Mouse (Mus musculus): ENCODE results near the gene Shank2. TPM values are rescaled to one million over a fixed set of nuclear protein-coding genes. Genes with fewer than 3 reads are reported as not detected.

The Shank2 gene
- polyA plus RNA-seq, 1 experiment from 2014 or later = 0.31 TPM

DNA sequence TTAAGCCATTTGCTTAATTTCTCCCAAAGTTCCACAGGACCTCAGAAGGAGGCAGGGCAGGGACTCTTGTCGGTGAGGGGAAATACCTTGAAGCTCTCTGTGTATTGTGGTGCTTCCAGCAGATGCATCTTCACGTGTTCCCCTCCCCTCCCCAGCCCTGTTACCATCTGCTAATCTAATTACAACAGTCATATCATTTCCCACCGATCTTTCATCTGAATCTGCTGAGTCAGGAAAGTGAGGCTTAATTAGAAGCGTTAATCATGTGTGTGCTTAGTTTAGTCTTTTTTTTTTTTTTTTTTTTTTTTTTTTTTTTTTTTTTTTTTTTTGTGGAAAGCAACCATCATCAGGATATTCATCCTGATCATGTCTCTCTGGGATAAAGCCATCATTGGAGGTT lies 256.6 kb downstream of the Shank2 start:
- H3K4me3 ChIP-seq = no peak overlapping the region
- H3K27ac ChIP-seq = no peak overlapping the region
- WGBS (ENCODE audit: insufficient replicate concordance) = 50% methylated on average over 4 of the region's 4 CpGs

DNA sequence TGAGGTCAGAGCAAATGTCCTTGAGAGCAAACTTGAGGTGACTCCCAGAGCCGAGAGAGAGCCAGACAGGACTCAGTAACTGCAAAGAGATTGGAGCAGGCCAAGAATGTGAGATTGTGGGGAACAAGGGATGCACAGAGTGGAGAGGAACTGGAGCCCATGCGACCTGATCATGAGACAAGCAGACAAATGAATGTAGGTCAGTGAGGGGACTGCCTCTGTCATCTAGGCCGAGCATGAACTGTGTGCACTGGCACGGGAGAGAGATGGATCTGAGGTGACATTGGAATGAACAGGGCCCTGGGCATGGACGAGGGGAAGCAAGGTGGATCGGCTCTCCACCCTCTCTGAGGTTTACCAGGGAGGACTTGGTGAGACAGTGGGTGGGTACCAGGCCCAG lies 260.9 kb downstream of the Shank2 start:
- no peaks in the 10 kb centered on the region for H3K36me3 ChIP-seq
- no peak overlapping the region for H3K9ac ChIP-seq
- no peak overlapping the region for H3K4me3 ChIP-seq
- no peaks in the 10 kb centered on the region for H3K27me3 ChIP-seq (replicated peaks)
- H3K4me1 ChIP-seq = no peaks in the 10 kb centered on the region
- no peak overlapping the region for H3K27ac ChIP-seq
- no peak overlapping the region for H3K4me2 ChIP-seq
- ATAC-seq = no peak
- WGBS (ENCODE audit: insufficient replicate concordance) = 58% methylated on average over 6 of the region's 6 CpGs
- H3K9me3 ChIP-seq (replicated peaks) = no peaks in the 10 kb centered on the region

More for the DNA sequence above, 256.6 kb downstream of the Shank2 start:
- ATAC-seq = no peak
- no peaks in the 10 kb centered on the region for H3K27me3 ChIP-seq (replicated peaks)
- H3K9me3 ChIP-seq (replicated peaks) = no peaks in the 10 kb centered on the region
- H3K4me2 ChIP-seq = no peak overlapping the region
- H3K4me1 ChIP-seq = no peaks in the 10 kb centered on the region
- no peak overlapping the region for H3K9ac ChIP-seq
- H3K36me3 ChIP-seq = no peaks in the 10 kb centered on the region

GRCm38 (mm10) chr7:144266745-144267144 lies 265.0 kb downstream of the Shank2 start:
- ATAC-seq = no peak
- H3K27ac ChIP-seq = no peak overlapping the region

GRCm38 (mm10) chr7:144268329-144268728 lies 266.6 kb downstream of the Shank2 start:
- H3K9ac ChIP-seq = no peak overlapping the region
- H3K4me3 ChIP-seq = no peak overlapping the region
- H3K36me3 ChIP-seq = no peaks in the 10 kb centered on the region
- ATAC-seq = no peak
- H3K4me2 ChIP-seq = no peak overlapping the region
- no peak overlapping the region for H3K27ac ChIP-seq
- no peaks in the 10 kb centered on the region for H3K27me3 ChIP-seq (replicated peaks)
- no peaks in the 10 kb centered on the region for H3K4me1 ChIP-seq
- no peaks in the 10 kb centered on the region for H3K9me3 ChIP-seq (replicated peaks)
- WGBS (ENCODE audit: insufficient replicate concordance) = 55% methylated on average over 7 of the region's 7 CpGs

More at GRCm38 (mm10) chr7:144266745-144267144, 265.0 kb downstream of the Shank2 start:
- Histone ChIP-seq H3K9ac (no peak overlapping the region), H3K4me3 (no peak overlapping the region), H3K9me3 (replicated peaks) (no peaks in the 10 kb centered on the region), H3K27me3 (replicated peaks) (no peaks in the 10 kb centered on the region), H3K4me1 (no peaks in the 10 kb centered on the region), H3K4me2 (no peak overlapping the region), H3K36me3 (no peaks in the 10 kb centered on the region)
- 60% methylated on average over 7 of the region's 7 CpGs for WGBS (ENCODE audit: insufficient replicate concordance)

DNA sequence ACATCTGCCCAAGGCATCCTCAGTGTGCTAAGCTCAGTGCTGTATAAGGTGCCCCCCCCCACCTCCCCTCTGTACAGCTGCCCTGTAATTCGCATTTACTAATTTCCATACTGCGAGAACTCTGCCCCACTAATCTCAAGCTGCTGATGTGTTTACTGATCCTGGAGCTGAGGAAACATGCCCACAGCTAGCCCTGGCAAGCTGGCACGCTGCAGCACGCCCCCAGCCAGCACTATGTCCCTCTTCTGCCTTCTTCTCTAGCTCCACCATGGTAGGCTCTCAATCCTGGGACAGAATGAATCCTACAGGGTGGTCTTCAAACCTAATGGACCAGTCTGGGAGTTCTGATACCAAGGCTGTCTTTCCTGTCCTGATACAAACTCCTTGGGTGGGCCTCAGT lies 267.1 kb downstream of the Shank2 start:
- Histone ChIP-seq H3K4me3 (no peak overlapping the region), H3K27me3 (replicated peaks) (no peaks in the 10 kb centered on the region), H3K9ac (no peak overlapping the region), H3K9me3 (replicated peaks) (no peaks in the 10 kb centered on the region), H3K36me3 (no peaks in the 10 kb centered on the region), H3K4me2 (no peak overlapping the region), H3K4me1 (no peaks in the 10 kb centered on the region), H3K27ac (no peak overlapping the region)
- ATAC-seq = no peak
- WGBS (ENCODE audit: insufficient replicate concordance) = 64% methylated on average over 4 of the region's 4 CpGs

GRCm38 (mm10) chr7:144271074-144271473 lies 269.3 kb downstream of the Shank2 start:
- Histone ChIP-seq H3K9ac (no peak overlapping the region), H3K4me2 (no peak overlapping the region), H3K36me3 (no peaks in the 10 kb centered on the region), H3K27ac (no peak overlapping the region), H3K27me3 (replicated peaks) (no peaks in the 10 kb centered on the region), H3K4me3 (no peak overlapping the region), H3K9me3 (replicated peaks) (no peaks in the 10 kb centered on the region), H3K4me1 (no peaks in the 10 kb centered on the region)
- 60% methylated on average over 2 of the region's 2 CpGs for WGBS (ENCODE audit: insufficient replicate concordance)
- ATAC-seq = no peak

GRCm38 (mm10) chr7:144278703-144279102 lies 277.0 kb downstream of the Shank2 start:
- Histone ChIP-seq H3K36me3 (no peaks in the 10 kb centered on the region), H3K4me3 (no peak overlapping the region), H3K4me1 (no peaks in the 10 kb centered on the region), H3K4me2 (no peak overlapping the region), H3K27ac (no peak overlapping the region), H3K27me3 (replicated peaks) (peaks cover 24% of the 10 kb centered on the region), H3K9ac (no peak overlapping the region), H3K9me3 (replicated peaks) (no peaks in the 10 kb centered on the region)
- no peak for ATAC-seq
- WGBS (ENCODE audit: insufficient replicate concordance) = 62% methylated on average over 4 of the region's 4 CpGs

DNA sequence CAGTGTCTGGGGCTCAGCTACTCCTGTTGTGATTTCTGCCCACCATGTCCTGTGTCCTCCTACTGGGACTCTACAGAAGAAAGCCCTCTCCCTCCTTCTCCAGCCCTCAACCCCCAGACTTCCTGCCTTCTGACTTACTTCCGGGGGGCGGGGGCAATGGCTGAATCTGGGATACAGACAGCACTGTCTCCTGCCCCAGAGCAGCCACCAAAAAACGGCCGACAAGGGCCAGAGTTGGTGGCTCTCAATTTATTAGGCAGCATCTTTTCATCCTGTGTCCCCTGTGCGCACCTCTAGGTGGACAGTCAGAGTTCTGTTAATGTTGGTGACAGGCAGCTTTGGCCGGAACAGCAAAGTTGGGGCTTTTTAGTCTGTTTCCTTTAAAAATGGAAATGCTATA lies 282.0 kb downstream of the Shank2 start:
- Histone ChIP-seq H3K4me2 (peak overlapping the region; percentile 45), H3K36me3 (no peaks in the 10 kb centered on the region), H3K4me1 (no peaks in the 10 kb centered on the region), H3K27me3 (replicated peaks) (peaks cover 54% of the 10 kb centered on the region), H3K4me3 (no peak overlapping the region; the same call in 1 of the 2 replicates), H3K9ac (no peak overlapping the region), H3K27ac (no peak overlapping the region), H3K9me3 (replicated peaks) (no peaks in the 10 kb centered on the region)
- no peak for ATAC-seq
- 15% methylated on average over 6 of the region's 6 CpGs for WGBS (ENCODE audit: insufficient replicate concordance)

DNA sequence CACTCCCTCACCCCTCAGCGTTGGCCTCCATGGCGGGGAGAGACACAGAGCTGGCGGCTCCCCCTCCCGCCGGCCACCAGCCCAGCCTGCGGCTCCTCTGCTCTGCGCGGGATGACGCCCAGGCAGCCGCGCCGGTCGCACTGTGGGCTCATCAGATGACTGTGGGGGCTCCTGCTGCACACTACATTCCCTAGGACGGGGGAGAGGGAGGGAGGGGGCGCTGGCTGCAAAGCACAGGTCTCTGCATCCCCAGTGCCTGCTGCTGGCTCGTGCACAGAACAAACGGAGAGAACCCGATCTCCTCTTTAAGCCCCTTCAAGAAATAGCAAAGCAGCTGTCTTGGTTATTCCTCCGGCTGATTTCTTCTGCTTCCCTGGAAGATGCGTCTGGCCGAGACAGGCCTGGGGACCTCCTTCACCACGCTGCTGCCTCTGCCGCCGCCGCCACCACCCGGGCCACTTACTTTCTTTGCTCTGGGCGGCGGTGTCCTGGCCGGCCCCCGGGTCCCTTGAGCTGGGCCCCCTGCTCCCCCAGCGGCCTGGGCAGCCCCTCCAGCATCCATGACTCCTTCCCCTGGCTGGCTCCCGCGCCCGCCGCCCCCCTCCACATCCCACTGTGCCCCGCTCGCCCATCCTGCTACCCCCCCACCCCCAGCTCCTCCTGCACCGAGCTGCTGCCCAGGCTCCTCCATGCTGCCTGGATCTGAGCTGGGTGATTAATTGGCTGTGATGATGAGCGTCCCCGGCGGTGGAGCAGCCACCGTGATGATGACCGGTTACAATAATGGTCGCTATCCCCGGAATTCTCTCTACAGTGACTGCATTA lies 282.7 kb downstream of the Shank2 start:
- Histone ChIP-seq H3K36me3 (no peaks in the 10 kb centered on the region), H3K9me3 (replicated peaks) (no peaks in the 10 kb centered on the region), H3K27me3 (replicated peaks) (peaks cover 54% of the 10 kb centered on the region), H3K4me3 (peak overlapping the region; percentile 23), H3K4me2 (peak overlapping the region; percentile 45), H3K27ac (no peak overlapping the region), H3K4me1 (no peaks in the 10 kb centered on the region), H3K9ac (0 out of 2 replicates have a peak overlapping the region, but pooled peaks have one; percentile 22)
- no peak for ATAC-seq
- 7% methylated on average over 45 of the region's 45 CpGs for WGBS (ENCODE audit: insufficient replicate concordance)

- Histone ChIP-seq H3K27me3 (replicated peaks) (peaks cover 54% of the 10 kb centered on the region), H3K27ac (no peak overlapping the region), H3K4me3 (peak overlapping the region; percentile 23; the same call in 1 of the 2 replicates), H3K9me3 (replicated peaks) (no peaks in the 10 kb centered on the region), H3K36me3 (no peaks in the 10 kb centered on the region), H3K4me2 (peak overlapping the region; percentile 45), H3K9ac (no peak overlapping the region), H3K4me1 (no peaks in the 10 kb centered on the region)
- no peak for ATAC-seq
- 27% methylated on average over 5 of the region's 5 CpGs for WGBS (ENCODE audit: insufficient replicate concordance)
These were observed 283.4 kb downstream of the Shank2 start for GRCm38 (mm10) chr7:144285066-144285633.

- Histone ChIP-seq H3K36me3 (no peaks in the 10 kb centered on the region), H3K9ac (no peak overlapping the region), H3K9me3 (replicated peaks) (no peaks in the 10 kb centered on the region), H3K4me1 (no peaks in the 10 kb centered on the region), H3K27ac (no peak overlapping the region), H3K4me2 (no peak overlapping the region), H3K4me3 (no peak overlapping the region), H3K27me3 (replicated peaks) (peaks cover 54% of the 10 kb centered on the region)
- WGBS (ENCODE audit: insufficient replicate concordance) = 61% methylated on average over 4 of the region's 4 CpGs
- ATAC-seq = no peak
These were observed 284.2 kb downstream of the Shank2 start for GRCm38 (mm10) chr7:144285912-144286311.

- H3K27me3 ChIP-seq (replicated peaks) = peaks cover 37% of the 10 kb centered on the region
- no peak overlapping the region for H3K27ac ChIP-seq
- H3K9me3 ChIP-seq (replicated peaks) = no peaks in the 10 kb centered on the region
- no peaks in the 10 kb centered on the region for H3K36me3 ChIP-seq
- H3K4me3 ChIP-seq = no peak overlapping the region
- H3K4me1 ChIP-seq = no peaks in the 10 kb centered on the region
- WGBS (ENCODE audit: insufficient replicate concordance) = 50% methylated on average over 6 of the region's 6 CpGs
- ATAC-seq = no peak
- H3K9ac ChIP-seq = no peak overlapping the region
- no peak overlapping the region for H3K4me2 ChIP-seq
These were observed 286.3 kb downstream of the Shank2 start for GRCm38 (mm10) chr7:144287991-144288390.
